Mouse (Mus musculus): Measurements from ENCODE around the gene Ednra.
"Not testable (repeated sequence)": the region's sequence is repeated elsewhere in the genome, so short reads cannot be mapped to it uniquely, and the experiment has no call there.

The Ednra gene

DNA sequence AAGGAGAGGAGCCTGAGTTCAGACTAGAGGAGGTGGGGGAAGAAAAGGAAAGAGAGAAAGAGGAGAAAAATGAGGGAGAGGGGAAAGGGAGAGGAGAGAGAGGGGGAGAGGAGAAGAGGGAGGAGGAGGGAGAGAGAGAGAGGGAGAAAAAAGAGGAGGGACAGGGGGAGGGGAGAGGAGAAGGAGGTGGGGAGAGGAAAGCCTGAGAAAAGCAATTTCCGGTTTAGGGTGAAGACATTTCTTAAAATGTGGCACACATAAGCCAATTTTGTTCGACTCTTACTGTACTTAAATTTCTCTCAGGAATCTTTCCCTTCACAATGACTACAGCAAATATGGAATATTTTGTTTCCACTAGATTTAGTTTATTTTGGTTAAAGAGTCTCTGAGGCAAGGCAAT is 5.3 kb downstream of the Ednra start:
- DNase-seq (ENCODE audit: low spot score in 2 of 2) = no peak

DNA sequence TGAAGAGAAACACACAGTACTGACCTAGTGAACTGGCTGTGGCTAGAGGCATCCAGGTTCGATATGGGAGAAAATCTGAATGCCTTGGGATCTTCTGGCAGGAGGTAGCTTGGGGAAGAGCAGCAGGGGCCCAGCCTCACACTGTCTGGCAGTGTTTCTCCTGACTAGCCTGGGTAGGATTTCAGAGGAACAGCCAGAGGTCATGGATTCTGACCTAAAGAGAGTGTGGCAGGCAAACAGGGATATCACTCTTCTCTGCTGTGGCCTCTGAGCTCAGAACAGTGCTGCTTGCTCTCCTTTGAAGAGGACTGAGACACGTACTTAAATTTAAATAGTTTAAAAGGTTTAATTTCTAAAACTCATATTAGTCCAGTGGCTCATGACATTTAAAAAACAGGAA is 7.2 kb downstream of the Ednra start:
- no peak for DNase-seq (ENCODE audit: low spot score in 2 of 2)

DNA sequence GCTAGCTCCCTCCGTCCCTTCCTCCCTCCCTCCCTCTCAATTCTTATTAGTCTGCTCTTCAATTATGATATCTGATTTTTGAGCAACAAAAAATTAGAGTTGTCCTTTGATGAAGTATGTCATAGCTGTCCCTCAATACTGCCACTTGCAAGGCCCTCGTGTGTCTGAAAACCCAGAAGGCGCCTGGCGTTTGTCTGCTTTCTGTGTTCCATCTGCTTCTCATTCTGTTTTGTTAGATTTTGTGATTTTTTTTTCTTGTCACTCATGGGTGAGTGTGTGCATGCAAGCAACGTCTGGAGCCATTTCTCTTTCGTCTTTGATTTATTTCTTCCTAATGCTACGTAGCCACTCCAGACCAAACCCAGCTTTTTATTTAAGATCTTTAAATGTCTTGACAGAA is 9.8 kb downstream of the Ednra start:
- no peak for DNase-seq (ENCODE audit: low spot score in 2 of 2)

DNA sequence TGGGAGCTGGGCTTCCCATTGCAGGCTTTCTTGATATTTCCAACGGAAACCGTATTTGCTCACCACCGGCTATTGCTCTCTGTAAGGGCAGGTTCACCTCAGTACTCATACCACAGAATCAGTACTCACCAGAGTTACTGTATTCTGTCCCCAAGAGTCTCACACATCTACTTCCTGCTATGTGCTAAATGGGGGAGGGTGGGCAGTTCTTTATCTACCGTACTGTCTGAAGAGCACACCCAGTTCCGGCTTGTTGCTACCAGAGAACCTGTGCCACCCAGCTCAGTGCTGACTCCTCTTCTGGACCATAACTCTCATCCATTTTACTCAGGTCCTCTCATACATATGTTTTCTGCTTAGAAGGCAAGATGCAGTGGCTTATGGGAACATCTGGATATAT is 10.6 kb downstream of the Ednra start:
- no peak for DNase-seq (ENCODE audit: low spot score in 2 of 2)

DNA sequence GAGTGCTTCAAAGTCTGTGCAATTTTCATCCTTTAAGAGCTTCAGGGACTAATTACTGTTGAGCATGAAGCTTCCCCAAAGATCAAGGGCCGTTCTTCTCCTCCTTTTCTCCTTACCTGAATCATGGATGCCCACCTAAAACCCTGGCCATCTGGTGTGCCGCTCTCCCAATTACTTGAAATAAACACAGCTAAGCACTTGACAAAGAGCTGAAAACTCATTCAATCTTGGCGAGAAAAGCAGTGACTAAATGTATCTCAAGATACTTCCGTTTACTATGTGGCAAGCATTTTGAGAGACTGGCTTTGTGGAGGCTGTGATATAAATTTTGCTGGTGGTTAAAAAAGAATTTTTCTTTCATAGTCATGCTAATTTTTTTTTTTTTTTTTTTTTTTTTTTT is 19.5 kb downstream of the Ednra start:
- no peak for DNase-seq (ENCODE audit: low spot score in 2 of 2)

DNA sequence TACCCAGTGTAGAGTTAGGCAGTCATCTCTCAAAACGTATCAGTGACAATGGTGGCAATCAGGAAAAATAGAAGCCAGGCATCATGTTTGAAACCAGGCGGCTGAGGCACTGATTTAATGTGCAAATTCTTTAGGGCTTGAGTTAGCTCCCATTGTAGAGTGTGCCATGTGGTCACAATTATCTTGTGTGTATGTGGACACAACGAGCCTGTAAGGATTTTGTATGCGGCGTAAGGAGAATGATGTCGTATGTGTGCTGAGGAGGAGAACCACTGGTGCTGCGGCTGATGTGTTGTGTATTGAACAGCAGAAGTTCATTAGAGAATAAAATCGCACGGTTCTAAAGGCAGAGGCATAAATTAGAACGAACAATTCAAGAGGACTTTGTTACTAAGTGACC is 26.2 kb downstream of the Ednra start:
- DNase-seq (ENCODE audit: low spot score in 2 of 2) = no peak

DNA sequence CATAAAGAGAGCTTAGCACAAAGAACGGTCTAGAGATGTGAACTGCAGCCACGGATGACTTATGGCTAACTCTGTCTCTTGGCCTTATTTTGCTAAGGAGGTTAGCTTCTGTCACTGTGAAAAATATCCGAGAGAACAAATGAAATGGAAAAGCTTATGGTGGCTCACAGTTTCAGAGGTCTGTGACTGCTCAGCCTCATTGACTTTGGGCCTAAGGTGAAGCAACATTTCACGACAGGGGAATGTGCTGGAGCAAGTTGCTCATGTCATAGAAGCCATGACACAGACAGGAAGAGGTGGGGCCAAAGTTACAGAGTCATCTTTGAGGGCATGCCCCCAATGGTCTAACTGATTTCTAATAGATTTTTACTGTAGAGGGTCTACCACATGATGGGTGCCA is 28.1 kb downstream of the Ednra start:
- no peak for DNase-seq (ENCODE audit: low spot score in 2 of 2)

DNA sequence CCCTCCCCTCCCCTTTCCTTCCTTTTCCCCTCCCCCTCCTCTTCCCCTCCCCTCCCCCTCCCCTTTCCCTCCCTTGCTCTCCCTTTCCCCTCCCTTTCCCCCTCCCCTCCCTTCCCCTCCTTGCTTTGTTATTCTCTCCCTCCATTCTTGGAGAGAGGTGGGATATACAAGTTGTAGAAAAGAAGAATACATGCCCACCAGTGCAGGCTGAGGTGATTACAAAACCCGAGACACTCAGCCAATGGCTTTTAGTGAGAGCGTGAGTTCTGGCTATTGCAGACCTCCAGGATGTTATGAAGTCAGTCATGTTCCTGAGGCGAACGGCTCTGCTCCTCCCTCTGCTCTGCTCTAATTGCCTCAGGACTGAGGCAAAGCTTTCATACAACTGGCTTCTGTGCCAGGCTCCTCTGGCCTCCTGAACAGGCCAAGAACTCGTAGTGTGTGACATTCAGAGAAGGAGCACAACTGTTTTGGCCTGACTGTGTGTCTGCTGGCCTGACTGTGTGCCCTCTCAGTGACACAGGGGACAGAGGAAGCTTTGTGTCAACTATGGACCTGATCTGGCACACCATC is 28.7 kb downstream of the Ednra start:
- no peak for DNase-seq (ENCODE audit: low spot score in 2 of 2)

DNA sequence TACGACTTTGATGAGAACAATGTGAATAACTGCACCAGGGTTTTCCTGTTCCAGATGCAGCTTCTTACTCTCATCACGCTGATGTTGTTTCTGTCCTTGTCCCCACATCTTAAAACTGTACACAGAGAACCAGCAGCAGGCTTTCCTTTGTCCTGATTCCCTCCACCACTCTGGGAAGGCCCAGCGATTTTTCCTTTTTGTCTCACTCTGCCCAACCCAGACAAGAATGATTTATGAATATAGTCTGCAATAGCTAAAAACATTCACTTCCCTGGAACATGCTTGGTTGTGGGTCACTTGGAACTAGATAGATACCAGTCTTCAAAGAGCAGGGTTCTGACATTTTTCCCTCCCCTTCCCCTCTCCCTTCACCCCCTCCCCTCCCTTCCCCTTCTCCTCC is 29.2 kb downstream of the Ednra start:
- no peak for DNase-seq (ENCODE audit: low spot score in 2 of 2)

DNA sequence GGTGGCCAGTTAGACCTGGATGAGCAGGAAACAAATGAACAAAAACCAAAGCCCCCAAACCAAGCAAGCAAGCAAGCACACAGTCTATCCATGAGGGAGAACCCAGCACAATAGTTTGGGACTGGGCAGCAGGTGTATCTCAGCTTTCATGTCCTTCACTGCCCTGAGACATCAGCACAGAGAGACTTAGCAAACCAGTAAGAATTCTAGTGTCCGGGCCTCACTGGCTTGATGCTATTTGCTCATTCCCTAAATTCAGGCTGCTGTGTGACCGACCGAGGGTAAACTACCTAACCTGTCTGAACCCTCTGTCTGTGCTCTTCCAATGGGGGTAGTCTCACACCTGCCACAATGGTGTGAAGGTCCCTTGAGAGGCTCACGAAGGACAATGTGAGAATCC is 29.7 kb downstream of the Ednra start:
- no peak for DNase-seq (ENCODE audit: low spot score in 2 of 2)

DNA sequence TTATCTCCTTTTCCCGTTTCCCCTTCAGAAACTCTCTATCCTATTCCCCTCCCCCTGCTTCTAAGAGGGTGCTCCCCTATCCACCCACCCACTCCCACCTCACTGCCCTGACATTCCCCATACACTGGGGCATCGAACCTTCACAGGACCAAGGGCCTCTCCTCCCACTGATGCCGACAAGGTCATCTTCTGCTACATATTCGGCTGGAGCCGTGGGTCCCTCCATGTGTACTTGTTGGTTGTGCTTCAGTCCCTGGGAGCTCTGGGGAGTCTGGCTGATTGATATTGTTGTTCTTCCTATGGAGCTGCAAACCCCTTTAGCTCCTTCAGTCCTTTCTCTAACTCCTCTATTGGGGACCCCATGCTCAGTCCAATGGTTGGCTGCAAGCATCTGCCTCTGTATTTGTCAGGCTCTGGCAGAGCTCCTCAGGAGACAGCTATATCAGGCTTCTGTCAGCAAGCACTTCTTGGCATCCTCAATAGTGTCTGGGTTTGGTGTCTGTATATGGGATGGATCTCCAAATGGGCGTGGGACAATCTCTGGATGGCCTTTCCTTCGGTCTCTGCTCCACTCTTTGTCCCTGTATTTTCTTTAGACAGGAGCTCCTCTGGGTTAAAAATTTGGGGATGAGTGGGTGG is 34.7 kb downstream of the Ednra start:
- DNase-seq (ENCODE audit: low spot score in 2 of 2) = not testable (repeated sequence)

DNA sequence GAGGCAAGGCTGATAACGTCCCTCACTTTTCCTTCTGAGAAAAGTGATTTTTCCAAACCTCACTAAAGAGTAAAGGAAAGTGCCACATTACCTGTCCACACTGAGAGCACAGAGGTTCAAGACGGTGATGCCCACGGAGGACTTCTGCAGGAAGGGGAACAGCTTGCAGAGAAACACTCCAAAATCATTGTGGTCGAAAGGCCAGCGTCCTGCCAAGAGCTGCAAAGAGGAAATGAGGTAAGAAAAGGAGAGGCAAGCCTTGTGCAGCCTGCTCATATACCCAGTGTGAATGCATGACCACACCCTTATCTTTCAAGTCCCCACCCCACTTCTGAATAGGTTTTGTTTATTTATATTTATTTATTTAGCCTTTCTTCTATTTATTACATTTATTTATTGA is 35.3 kb downstream of the Ednra start:
- no peak for DNase-seq (ENCODE audit: low spot score in 2 of 2)

DNA sequence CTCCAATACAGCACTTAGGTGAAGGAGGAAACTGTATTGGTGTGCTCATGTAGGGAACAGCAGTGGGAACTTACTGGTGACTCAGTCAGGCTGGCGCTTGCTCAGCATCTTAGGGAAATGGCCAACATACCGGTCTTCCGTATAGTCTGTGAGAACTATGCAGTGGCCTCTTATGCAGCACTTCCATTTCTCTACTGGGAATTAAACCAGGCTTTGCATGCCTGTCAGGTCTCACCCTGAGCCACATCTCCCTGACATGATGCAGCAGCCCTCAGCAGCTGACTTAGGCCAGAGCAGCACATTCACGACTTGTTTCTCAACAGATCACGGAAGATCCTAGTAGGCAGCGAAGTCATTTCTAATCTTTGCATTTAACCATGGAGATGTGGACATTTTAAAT is 39.9 kb downstream of the Ednra start:
- no peak for DNase-seq (ENCODE audit: low spot score in 2 of 2)

DNA sequence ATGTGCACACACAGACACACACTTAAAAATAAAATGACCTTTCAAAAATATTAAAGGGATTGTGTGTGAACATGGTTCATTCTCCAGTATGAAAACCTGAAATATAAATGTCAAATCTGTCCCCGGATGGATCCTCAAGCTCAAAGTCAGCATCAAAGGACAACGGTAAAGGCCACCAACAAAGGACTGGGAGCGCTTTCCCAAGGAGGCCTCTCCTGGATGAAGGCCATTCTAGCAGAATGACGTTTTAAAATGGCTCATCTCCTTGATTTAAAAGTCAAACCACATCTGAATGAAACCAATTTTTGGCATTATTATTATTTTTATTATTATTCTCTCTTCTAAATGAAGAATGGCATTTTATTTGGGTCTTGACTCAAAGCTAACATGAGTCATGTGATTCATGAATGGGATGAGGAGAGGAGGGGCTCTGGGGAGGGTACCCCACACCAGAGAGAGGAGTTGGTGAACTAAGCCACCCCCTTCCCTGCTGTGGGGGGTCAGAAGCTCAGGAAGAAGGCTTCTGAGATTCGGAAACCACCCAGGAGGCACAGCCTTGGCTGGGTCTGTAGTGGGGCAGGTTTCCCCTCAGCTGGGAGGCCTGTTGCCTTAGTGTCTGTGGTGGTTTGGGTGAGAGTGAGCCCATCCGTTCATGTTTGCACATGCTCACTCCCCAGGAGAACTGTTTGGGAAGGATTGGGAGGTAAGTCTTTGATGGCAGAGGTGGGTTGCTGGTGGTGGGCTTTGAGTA is 40.7 kb downstream of the Ednra start:
- no peak for DNase-seq (ENCODE audit: low spot score in 2 of 2)

DNA sequence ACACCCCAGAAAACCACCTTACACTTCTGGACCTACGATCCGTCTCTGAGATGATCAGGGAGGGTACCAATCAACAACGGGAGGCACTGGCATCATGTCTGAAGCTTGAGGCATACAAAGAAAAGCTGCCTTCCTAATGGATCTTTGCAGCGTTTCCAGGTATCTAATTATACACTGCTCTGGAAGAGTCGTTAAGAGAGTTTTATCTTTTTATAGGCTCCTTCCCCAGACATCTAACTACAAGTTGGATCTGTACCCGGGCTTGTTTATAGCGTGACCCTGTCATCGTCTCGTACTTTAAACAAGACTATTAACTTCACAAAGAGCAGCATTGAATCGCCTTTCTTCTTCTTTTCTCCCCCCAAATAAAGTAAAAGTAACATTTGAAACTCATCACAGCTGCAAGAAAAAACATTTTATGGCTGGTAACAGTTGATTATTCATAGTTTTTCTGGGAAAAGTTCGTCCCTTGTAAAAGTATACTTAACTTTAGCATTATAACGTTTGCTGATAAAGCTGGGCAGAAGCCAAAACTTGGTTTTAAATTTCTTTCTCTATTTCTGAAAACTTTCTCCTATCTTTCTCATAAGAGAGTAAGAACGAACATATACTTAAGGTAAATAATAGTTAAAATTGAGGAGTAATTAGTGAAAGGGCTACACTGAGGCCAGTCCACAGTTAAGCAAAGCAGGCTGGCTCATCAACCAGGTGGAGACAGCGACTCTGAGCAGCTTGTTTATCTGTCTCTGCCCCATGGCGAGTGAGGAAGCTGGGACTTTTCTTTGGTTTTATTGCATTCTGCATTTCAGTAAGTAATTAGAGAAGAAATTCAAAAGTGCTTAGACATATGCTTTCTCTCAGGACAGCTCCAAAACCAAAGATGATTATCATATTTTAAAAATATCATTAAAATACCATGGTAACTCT is 42.0 kb downstream of the Ednra start:
- DNase-seq (ENCODE audit: low spot score in 2 of 2) = no peak

DNA sequence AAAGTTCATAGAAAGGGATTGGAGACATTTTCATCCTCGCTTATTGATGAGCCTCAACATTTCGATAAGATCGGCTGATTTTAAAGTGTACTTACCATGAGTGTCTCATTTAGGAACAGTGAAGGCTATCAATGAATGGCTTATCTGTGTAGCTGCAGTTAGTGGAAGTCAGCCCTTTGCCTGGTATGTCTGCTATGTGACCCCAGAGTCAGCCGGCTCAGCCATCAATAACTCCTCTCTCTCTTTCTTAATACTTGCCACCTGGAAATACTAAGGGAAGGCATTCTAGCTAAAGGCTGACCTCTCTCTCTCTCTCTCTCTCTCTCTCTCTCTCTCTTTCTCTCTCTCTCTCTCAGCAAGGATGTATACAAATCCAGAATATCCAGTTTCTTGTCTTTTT is 52.2 kb downstream of the Ednra start:
- no peak for DNase-seq (ENCODE audit: low spot score in 2 of 2)

DNA sequence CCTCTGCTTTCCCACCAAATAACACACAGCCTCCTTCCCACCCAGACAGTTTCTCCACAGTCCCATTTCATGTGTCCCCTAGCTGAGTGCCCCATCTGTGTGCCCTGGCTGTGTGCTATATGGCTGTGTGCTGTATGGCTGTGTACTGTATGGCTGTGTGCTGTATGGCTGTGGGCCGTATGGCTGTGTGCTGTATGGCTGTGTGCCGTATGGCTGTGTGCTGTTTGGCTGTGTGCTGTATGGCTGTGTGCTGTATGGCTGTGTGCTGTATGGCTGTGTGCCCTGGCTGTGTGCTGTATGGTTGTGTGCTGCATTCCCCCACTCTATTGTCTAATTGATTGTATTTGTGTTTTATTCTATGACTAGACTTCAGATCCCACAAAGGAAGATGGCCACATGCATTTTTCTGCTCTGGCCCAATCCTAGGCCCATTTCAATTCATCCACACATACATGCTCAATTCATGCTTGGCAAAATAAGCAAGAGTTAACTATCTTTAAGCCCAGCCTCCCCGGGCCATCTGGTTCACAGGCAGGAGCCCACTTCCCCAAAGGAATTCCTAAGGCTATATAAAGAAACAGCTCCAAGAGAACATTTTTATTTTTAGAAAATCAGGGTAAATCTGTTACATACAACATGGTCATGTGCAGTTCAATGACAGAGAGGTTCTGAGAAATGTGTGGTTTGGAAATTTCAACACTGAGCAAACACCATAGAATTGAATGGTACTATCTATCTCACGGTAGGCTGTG is 53.5 kb downstream of the Ednra start:
- DNase-seq (ENCODE audit: low spot score in 2 of 2) = no peak

DNA sequence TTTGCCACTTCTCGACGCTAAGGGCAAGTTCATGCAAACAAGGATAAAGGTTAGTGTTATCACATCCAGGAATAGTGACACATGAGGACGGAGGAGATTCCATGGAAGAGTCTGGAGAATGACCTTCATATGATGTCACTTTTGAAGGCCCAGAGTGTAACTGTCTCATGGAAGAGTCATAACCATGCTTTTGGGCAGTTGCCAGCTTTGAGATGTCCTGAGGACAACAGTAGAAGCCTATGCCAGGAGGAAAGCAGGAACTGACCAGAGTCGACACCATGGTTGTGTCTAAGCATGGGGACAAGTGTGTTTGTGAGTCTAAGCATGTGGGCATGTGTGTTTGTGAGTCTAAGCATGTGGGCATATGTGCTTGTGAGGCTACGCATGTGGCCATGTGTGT is 56.3 kb downstream of the Ednra start:
- no peak for DNase-seq (ENCODE audit: low spot score in 2 of 2)

DNA sequence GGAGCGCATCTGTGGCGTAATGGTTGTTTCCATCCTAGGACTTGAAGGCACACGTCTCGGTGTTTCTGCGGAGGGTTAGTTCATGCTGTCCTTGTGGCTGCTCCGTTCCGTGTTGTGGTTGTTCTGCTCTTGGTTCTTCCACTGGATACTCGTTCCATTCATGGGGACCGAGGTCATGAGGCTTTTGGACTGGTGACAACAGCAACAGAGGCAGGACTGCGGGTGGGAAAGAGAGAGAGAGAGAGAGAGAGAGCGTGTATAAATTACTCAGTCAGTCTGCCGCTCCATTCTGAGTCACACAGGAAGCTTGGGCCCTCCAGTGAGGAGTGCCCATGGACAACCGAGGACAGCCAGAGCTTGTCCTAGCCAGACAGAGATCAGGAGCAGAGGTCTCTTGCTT is 59.4 kb downstream of the Ednra start:
- no peak for DNase-seq (ENCODE audit: low spot score in 2 of 2)

DNA sequence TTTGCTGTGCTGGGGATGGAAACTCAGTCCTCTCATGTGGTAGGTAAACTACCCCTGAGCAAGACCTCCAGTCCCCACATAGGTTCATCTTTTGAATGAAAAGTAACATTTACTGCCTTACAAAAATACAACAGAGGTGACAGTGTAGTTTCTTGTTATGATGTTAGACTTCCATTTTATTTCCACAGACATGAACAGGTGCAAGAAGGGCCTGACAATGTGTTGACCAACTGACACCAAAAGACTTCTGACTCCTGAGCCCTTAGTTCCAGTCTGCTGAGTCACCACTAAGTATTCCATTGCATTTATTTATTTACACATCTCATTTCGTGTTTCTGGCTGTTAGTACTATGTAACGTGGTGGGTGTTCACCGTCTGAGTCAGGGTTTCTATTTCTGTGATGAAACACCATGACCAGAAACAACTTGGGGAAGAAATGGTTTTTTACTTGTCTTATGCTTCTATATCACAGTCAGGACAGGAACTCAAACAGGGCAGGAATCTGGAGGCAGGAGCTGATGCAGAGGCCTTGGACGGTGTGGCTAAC is 64.7 kb downstream of the Ednra start:
- DNase-seq (ENCODE audit: low spot score in 2 of 2) = no peak

DNA sequence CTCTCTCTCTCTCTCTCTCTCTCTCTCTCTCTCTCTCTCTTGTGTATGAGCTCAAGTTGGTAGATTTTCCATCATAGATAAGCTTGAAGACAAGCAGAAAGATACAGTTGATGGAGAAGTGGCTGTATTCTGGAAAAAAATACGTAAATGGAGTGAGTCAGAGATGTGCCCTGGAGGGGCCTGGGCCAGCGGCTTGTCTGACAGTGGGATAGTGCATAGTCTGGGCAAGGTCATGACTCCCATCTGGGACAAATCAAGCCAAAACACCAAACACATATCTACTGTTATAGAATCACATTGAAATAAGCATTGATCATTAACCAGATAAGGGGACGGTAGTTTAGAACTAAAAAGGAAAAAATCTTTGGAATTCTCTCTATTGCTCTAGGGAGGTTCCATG is 65.9 kb downstream of the Ednra start:
- no peak for DNase-seq (ENCODE audit: low spot score in 2 of 2)

Data from spleen, postnatal 14 days (tissue).